Mouse (Mus musculus) kidney, adult 8-10 months (tissue): ENCODE data around the gene Snx11.
"Not testable (repeated sequence)": the region's sequence is repeated elsewhere in the genome, so short reads cannot be mapped to it uniquely, and the experiment has no call there.

Experiments used
- DNase-seq, 2 experiments: peaks; one replicate each; pipeline ENCODE4 v3.0.0; 2022

Gene Snx11

DNA sequence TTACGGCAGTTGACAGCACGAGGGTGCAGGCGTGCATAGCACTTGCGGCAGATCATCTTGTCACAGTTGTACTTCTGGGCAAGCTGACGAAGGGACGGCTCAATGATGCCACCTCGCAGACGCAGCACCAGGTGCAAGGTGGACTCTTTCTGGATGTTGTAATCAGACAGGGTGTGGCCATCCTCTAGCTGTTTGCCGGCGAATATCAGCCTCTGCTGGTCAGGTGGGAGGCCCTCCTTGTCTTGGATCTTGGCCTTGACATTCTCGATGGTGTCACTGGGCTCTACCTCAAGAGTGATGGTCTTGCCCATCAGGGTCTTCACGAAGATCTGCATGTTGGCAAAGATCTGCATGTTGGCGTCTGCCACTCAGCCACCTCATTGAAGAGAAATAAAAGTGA, 18.1 kb upstream of the Snx11 start:
- DNase-seq, result no peak

DNA sequence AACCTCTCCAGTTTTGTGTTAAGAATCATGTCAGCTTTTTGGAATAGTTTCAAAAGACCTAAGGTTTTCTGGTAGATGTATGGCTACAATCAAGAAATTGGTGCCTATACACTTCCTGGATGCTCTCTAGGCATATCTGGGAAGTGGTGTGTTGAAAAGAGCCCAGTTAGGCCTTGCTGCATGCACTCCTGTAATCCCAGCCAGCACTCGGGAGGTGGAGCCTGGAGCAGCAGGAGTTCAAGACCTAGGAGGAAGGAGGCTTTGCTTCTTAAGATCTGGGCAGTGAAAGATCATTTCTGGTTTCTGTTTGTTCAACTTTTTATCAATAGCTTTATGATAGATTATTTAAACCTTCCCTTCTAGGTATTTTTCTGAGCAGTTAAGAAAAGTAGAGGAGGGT, 13.3 kb upstream of the Snx11 start:
- no peak for DNase-seq

DNA sequence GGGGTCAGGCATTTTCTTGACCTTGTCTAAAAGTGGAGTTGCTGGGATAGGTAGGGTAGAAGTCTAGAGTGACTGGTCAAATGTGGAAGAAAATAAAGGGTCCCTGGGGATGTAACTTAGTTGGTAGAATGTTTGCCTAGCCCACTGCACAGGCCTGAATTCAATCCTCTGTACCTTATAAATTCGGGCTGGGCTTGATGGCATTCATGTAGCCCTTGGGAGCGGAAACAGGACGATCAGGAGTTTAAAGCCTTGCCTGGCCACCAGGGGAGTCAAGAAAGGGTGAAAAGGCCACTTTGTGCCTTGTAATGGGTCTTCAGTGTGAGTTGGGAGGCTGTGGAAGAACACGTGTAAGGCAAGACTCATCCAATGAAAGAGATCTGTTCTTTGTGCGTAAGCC, 12.6 kb upstream of the Snx11 start:
- no peak for DNase-seq

DNA sequence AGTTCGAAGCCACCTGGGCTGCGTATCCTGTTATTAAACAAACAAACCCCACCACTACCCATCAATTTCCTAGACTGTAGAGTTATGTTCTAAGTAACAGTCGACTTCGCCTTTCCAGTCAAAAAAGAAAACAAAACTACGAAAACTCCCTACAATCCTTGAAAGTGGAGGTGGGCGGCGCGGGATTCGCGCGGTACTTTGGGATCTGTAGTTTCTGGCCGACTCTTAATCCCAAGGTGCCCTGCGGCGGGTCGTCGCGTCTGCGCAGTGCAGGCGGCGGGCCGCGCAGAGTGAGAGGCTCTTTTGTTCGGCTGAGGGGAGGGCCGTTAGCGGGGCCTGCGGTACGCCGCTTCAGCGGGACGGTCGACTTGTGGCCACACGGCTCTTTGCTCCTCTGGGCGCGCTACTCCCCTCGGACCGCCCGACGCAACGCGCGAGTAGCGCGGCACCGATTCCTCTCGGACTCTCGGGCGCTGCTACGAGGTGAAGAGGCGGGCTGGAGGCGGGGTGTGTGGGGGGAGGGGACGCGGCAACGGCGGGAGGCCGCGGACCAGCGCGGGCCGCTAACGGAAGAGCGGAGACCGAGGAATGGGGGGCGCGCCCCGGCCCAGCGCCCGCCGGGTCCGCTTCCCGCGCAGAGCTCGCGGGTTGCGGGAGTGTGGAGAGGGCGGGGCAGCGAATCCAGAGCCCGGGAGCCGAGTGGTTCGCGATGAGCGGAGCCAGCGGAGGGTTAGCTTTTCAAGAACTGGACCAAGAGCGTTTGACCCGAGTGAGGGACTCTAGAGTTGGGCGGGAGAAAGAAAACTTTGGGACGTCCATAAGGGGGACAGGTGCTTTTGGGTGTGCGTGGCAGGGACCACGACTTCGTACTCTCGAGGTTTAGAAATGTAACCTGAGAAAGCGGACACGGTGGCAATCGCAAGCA, 11.8 kb upstream of the Snx11 start, which contains the start of gene Cbx1:
Cbx1 (plus strand) TSS at position 257 of the 925 bp plus-strand sequence.
- DNase-seq, result peak; percentile 91 to 94

DNA sequence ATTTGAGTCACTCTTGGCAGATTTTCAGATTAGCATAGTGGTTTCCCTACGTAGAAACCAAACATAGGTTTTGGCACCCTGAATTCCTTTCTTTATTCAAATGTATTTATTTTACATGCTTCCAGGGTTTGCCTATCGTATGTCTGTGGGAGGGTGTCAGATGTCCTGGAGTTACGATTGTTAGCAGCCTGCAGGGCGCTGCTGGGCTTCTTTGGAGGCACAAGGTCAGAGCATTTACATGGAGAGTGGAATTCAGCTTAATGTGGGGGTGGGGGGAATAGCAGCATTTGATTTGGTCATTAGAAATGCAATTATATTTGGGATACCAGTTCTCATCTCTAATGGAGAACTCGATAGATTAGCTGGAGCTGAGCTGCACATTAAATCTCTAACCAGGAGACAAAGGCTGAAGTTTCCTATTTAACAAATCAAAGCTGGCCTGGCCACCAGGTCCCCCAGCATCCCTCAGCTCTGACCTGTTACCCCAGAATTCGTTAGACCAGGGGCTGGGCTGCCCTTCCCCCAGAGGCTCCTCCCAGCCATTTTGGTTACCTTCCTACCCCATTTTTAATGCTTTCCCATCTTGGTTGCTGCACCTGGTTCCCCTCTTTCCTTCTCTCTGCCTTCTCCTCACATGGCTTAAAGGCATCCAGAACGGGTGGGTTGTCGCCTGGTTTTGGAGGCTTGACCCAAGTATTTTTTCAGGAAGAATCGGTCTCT, 9.5 kb upstream of the Snx11 start:
- no peak for DNase-seq

DNA sequence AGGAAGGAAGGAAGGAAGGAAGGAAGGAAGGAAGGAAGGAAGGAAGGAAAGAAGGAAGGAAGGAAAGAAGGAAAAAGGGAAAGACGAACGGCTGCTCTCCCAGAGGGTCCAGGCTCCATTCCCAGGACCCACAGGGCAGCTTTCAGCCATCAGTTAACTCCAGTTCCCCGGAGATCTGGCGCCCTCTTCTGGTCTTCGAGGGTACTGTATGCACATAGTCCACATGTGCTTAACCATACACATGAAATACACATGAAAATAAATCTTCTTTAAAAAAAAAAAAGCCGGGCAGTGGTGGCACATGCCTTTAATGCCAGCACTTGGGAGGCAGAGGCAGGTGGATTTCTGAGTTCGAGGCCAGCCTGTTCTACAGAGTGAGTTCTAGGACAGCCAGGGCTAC, 7.5 kb upstream of the Snx11 start:
- peak; percentile 40 to 84 for DNase-seq

DNA sequence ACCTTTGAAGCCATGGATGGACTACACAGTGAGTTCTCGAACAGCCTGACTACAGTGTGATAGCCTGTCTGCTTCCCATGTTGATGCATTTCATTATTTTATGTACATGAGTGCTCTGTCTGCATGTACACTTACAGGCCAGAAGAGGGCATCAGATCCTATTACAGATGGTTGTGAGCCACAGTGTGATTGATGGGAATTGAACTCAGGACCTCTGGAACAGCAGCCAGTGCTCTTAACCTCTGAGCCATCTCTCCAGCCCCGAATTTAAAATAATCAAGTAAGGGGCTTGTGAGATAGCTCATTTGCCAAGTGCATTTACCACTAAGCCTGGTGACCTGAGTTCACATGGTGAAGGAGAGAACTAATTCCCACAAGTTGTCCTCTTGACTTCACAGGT, 4.1 kb upstream of the Snx11 start:
- DNase-seq, result no peak

DNA sequence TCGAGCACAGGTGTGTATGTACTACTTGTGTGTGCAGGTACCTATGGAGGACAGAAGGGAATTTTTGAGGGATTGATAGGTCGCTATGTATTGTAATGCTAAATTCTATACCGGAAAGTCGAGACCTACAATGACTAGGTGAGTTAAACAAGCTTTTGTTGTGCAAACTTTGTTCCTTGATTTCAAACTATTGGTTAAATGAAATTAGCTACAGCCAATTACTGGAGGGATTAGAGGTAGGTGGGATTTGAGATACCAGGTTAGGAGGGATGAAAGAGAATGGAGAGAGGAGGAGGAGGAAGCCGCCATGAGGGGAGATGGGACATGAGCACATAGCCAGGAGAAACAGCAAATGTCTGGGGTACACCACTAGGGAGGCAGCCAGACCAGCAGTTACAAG, 2.9 kb upstream of the Snx11 start:
- DNase-seq, result no peak

DNA sequence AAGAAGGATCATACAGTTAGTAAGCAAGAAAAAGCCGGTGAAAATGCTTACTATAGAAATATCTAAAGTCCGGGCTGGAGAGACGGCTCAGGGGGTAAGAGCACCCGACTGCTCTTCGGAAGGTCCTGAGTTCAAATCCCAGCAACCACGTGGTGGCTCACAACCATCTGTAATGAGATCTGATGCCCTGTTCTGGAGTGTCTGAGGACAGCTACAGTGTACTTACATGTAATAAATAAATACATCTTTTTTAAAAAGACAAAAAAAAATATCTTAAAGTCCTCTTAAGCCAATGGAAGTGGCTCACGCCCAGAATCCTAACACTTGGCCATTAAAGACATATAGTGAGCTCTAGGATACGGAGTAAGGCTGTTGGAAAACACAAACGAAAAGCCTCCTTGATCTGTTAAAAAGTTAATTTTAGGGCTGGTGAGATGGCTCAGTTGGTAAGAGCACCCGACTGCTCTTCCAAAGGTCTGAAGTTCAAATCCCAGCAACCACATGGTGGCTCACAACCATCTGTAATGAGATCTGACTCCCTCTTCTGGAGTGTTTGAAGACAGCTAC, 785 bp upstream of the Snx11 start:
- DNase-seq, result not testable (repeated sequence)

DNA sequence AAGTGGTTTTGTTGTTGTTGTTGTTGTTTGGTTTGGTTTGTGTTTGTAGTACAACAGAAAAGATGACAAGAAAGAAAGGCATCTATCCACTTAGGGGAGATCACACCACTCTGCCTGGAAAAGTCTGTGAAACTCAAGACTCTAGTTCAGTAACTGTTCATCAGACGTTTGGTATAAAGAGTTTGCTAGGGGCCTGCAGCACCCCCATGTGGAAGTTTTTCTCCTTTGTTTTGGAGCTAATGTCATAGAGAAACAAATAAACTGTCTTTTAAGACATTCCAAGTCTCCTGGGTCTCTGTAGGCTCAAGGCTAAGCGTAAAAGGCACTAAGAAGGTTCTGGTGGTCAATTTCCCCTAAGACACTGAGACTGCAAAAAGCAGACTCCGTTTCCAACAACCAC, 1.3 kb downstream of the Snx11 start:
- DNase-seq, result no peak

DNA sequence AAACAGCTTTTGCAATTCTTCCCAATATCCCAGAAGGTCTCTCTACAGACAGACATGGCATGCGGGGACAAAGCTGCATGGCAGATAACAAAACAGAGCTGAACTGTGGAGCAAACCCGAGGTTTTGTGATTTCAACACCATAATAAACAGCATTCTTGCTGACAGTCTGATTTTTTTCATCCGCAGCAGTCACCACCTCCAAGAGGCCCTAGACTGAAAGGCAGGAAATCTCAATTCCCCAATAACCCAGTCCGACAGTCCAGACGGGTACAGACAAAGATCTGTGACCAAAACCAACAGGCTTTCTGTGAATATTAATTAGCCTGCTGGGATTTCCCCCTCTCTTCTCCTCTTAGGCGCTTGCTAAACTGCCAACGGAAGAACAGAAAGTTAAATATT, 1.7 kb downstream of the Snx11 start:
- DNase-seq, result no peak

DNA sequence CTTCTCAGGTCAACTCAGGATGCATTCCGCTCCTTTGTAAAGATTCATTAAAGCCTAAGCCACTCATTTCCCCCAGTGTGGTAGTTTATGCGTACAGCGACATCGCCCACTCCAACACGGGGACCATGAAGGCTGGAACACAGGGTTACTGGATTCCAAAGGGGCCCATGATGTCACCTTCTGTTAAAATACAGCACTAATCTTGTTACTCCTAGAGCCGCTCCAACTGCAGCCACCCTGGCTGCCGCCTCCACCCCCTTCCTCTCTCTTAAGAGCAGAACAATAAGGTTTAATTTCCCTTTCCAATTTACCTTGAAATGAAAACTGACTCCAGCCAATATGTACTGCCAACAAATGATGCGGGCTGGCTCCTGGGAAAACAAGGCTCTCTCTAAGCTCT, 2.3 kb downstream of the Snx11 start:
- no peak for DNase-seq

DNA sequence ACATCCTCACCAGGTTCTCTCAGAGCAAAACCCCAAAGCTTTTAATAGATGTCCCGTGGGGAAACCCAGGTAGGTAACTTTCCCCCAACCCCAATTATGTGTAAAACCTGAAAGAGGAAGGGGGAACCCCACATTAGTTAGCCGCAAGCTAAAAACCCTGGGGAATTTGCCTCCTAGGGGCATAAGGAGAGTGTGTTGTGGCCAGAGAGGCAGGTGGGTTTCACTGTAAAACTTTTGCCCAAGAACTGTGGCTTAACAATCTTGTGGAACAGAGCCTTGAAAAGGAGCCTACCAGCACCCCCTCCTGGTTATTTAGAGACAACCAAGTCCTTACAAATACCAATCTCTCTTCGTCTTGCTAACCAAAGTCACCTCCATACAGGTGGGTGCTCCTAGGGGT, 2.8 kb downstream of the Snx11 start:
- no peak for DNase-seq

DNA sequence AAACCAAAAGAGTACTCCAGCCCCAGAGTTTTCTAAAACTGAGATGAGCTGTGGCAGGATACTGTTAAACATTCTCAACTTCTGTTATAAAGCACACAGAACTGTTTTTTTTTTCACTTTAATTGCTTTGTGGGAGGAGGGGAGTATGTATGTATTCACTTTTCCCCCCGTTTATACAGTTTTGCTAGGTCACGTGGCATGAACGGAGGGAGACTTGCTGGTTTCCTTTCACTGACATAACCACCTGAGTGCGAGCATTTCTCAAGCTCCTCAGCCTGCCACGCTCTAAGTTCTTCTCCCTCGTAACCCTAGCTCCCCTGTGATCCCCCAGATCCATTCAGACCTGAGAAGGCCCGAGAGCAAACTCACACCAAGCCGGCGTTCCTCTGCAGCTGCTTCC, 4.9 kb downstream of the Snx11 start:
- DNase-seq, result no peak

DNA sequence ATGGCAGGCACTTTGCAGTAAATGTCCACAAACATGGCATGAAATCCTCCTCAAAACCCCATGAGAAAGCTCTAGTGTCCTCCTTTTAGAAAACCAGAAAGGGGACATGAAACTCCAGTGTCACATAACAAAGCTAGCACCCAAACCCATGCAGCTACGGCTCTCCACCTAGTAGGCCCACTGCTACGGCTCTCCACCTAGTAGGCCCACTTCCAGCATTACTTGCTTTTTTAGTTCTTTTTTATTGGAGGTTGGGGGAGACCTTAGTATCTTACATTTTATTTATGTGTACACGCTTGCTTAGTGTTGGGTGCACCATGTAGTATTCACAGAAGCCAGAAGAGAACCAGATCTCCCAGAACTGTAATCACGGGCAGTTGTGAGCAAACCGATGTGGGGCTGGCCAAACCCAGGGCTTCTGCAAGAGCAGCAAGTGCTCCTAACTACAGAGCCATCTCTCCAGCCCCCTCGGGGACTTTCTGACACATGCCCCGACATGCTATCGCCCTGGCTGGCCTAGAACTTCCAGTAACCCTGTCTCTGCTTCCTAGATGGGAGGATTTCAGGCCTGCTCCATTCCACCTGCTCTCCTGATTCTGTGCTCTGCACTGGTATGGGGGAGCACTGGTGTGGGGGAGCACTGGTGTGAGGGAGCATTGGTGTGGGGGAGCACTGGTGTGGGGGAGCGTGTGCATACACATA, 5.9 kb downstream of the Snx11 start:
- no peak for DNase-seq

DNA sequence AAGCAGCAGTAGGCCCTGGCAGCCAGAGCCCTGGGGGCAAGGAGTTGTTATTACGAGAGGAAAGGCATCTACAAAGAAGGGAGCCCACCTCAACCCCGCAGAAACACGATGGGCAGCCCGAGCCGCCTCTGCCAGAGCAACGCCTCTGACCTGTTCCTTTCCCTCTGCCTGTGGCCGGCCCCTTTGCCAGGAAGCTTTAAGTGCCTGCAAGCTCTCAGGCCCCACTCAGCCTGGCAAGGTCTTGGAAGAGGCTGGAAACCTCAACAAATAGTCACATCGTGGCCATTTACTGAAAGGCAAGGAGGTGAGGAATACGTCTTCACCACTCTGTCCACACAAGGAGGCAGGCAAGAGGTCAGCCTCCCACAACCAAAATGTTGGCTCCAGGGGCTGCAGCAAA, 9.1 kb downstream of the Snx11 start:
- DNase-seq, result no peak

DNA sequence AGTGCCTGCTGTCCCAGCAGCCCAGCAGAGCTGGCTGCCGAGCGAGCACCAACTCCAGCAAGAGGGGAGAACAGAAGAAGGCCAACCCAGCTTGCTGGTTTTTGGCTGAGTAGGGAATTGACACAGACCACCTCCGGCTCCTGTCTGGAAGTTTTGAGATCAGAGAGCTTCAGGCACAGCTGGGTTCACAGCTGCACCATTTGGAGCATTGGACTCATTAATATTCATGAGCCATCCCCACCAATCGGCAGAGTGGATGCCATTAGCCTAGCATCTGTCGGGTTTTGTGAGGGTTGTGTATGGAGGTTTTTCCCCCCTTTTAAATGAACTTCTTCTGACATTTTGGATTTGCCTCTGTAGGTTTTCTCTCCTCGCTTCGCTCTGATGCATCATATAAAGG, 10.3 kb downstream of the Snx11 start:
- DNase-seq, result no peak

DNA sequence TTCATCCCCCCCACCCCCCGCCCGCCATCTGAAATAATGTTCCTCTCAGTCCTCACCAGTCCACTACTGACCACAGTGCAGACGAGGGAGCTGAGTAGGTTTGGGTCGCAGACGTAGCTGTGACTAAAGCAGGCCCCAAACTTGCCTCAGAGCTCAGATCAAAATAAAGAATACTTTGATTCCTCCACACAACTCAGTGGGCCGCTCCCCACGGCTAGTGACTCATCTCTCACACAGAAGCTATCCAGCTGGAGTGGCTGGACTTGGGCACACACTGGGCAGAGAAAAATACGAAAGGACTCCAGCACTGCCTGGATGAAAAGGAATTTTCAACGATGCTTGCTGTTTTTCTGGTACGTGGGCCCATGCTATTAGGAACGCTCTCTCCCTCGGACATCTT, 10.8 kb downstream of the Snx11 start:
- DNase-seq, result no peak

DNA sequence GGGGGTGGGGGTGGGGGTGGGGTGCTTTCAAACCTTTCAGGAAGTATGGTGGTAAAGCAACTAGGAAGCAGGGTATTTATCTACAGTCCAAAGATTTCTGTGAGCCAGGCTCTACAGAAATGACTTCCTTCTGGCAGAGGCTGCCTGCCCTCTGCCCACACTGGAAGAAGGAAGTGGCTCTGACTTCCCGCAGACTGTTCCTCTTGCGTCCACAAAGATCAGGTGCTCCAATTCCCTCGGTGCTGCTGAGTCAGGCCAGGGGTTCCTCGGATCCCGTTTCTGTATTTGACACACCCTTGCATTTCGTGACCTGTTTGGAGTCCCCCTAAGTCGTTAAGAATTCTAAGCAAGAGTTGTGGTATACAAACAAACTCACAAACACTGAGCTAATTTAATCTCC, 11.7 kb downstream of the Snx11 start:
- DNase-seq, result no peak

DNA sequence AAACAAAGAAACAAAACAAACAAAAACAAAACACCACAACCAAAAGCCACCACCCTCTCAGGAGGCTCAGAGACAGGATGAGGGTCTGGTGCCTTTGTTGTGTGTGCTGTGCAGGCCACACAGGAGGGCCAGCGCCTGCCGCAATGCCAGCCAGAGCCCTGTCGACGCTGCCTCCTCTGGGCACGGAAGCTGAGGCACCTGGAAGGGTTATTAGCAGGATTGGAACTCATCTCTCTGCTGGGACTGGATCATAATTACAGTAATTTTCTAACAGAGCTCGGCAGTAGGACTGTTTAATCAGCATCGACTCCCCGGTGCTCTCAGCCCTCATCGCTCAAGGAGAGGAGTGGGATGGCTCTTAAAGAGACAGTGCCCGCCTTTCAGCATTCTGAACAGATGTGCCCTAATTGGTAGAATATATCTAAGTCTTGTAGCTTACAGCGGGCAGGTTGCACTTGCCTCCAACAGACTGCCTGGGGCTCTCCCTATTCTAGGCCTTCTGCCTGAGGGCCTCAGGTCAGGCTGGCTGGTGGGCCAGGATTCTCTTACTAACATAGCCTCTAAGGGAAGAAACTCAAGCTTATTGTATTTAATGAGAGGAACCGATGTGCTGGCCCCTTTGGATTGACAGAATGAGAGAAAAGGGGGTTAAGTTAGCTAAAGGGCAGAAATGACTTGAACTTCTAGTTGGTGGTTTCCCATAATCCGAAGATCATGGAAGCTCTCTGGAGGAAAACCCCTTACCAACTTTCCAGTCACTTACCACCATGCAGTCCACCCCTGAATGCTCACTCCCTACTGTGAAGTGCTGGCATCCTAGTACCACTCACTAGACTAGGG, 12.6 kb downstream of the Snx11 start:
- no peak for DNase-seq

DNA sequence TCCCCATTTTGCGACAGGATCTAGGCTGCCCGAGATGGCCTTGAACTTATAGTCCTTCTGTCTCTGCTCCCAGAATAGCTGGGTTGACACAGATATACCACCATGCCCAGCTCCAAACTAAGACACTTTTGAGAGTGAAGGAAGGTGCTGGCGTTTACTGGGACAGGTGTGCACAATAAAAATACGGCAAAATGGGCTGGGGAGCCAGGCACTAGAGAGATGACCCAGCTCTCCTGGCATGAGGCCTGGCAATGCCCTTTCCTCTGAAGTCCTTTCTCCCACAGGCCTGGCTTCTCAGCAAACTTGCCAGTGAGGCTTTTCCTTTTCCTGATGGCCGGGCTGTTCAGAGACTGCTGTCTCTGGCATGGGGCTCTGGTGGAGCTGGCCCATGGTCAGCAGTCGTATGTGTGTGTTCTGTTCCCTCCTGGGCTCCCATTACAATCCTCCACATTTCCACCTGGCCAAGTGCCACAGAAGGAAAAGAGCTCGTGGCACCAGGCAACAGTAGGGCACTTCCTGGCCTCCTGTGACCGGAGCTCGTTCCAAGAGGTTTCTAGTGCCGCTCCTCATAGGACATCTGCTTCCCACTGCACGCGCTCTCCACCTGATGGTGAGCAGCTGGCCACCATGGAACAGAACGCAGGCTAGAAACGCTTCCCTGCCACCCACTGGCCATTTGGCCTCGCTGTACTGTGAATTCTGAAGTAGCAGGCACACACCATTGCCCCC, 14.5 kb downstream of the Snx11 start:
- no peak for DNase-seq

DNA sequence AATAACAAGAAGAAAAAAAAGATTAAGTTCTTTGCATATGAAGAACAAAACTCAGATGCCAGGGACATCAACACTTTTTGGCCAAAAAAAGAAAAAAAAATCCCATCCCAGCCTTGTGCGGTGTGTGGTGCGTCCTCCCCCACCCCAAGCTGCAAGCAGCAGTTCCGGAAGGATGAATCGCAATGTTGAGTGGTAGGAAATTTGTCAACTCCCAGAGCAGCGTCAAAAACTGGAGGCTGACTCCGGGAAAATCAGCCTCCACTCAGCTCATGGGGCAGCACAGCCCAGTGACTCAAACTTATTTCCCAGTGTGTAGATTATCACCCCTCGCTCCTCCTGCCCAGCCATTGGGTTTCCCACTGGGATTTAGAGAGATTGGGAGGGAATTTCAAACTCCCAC, 15.4 kb downstream of the Snx11 start:
- DNase-seq, result no peak
